Comparison of ENCODE assay signal across 20 mouse cellular contexts in genomic region chr13:8997221-8997620, GRCm38 (mm10). TPM values are rescaled to one million over a fixed set of nuclear protein-coding genes. Genes with fewer than 3 reads are reported as not detected.
"Had no signal": no experiment of that assay in that cellular context is flagged by ENCODE, and none has a peak within 500 bp of the region (broad histone marks: within the 10 kb centered on the region; RNA-seq: fewer than 3 reads in every experiment).

No protein-coding gene starts in this region.

RNA-seq across cellular contexts. Expression of gene Idi2, which starts 44.6 kb away (rescaled TPM):
- total RNA-seq: layer of hippocampus, adult 18-20 months; layer of hippocampus, postnatal 14 days; left cerebral cortex, adult 8-10 months; left cerebral cortex, postnatal 14 days; left cerebral cortex, postnatal 4 days; megakaryocyte, adult 5-6 weeks; monocyte, adult 5-6 weeks; neutrophil, adult 5-6 weeks had no signal
- polyA plus RNA-seq: kidney, embryonic 16.5 days; limb, embryonic 12.5 days; liver, embryonic 16.5 days; lung, embryonic 14.5 days; lung, postnatal 0 days; macrophage; midbrain, embryonic 13.5 days; midbrain, embryonic 16.5 days; neural tube, embryonic 13.5 days; stomach, embryonic 15.5 days had no signal

RNA-seq across cellular contexts. Expression of gene Gm9745, which starts 49.2 kb away (rescaled TPM):
- total RNA-seq: layer of hippocampus, adult 18-20 months; layer of hippocampus, postnatal 14 days; left cerebral cortex, postnatal 14 days; left cerebral cortex, postnatal 4 days; megakaryocyte, adult 5-6 weeks; monocyte, adult 5-6 weeks; neutrophil, adult 5-6 weeks had no signal
- polyA plus RNA-seq: kidney, embryonic 16.5 days; limb, embryonic 12.5 days; limb, embryonic 15.5 days; liver, embryonic 16.5 days; lung, embryonic 14.5 days; lung, postnatal 0 days; macrophage; midbrain, embryonic 13.5 days; midbrain, embryonic 16.5 days; neural tube, embryonic 13.5 days; stomach, embryonic 15.5 days; thymus, postnatal 0 days had no signal
